Mouse (Mus musculus) heart, postnatal 0 days (tissue): ENCODE measurements around the gene Cutal.

ENCODE experiments used
- CTCF ChIP-seq: IDR thresholded peaks from 2 replicates; pipeline ENCODE4 v1.5.1; 2016; ENCODE audit warnings: antibody characterized with exemption, control low read depth, low read depth
- EP300 ChIP-seq: IDR thresholded peaks from 2 replicates; pipeline ENCODE4 v1.6.1; 2016; ENCODE audit warnings: antibody characterized with exemption, low read depth

GRCm38 (mm10) chr2:34922729-34923128 lies 48.5 kb downstream of the Cutal start:
- TF ChIP-seq EP300 (no peak), CTCF (no peak)
